Mouse (Mus musculus) G1E (cell line): ENCODE measurements around the gene Slc16a8. TPM values are rescaled to one million over a fixed set of nuclear protein-coding genes. Genes with fewer than 3 reads are reported as not detected.

Source experiments
- ATAC-seq: 2 replicates; pipeline ENCODE4 v1.8.0; 2016; ENCODE audit warnings: mild to moderate bottlenecking; ENCODE audit not compliant: insufficient number of reproducible peaks, poor library complexity, low FRiP score, severe bottlenecking; ENCODE audit errors: extremely low read depth
- DNase-seq: peaks from one replicate; pipeline ENCODE4 v3.0.0; 2012; ENCODE audit warnings: low spot score
- H3K27me3 ChIP-seq: 2 replicates; pipeline ENCODE4 v1.6.1; 2012; ENCODE audit warnings: mild to moderate bottlenecking, low read length, inconsistent platforms; ENCODE audit not compliant: insufficient read depth
- H3K36me3 ChIP-seq: replicated peaks from 2 replicates; pipeline ENCODE3; 2012; ENCODE audit warnings: mild to moderate bottlenecking, inconsistent platforms
- H3K4me1 ChIP-seq: 2 replicates; pipeline ENCODE4 v1.6.1; 2012; ENCODE audit warnings: low read depth, low read length, inconsistent platforms, mixed read lengths; ENCODE audit not compliant: insufficient read depth
- H3K4me3 ChIP-seq: 2 replicates; pipeline ENCODE4 v1.5.1; 2012; ENCODE audit warnings: low read depth, mild to moderate bottlenecking, inconsistent platforms, low read length, moderate library complexity, mixed read lengths
- H3K9me3 ChIP-seq: replicated peaks from 2 replicates; pipeline ENCODE4 v1.6.1; 2012; ENCODE audit warnings: inconsistent platforms
- CTCF ChIP-seq: IDR thresholded peaks from 2 replicates; pipeline ENCODE4 v1.5.1; 2012; ENCODE audit warnings: low read depth, low read length, inconsistent platforms, mixed read lengths
- GATA1 ChIP-seq: IDR thresholded peaks from 2 replicates; pipeline ENCODE4 v1.6.1; 2012; ENCODE audit warnings: borderline replicate concordance, low read length, inconsistent platforms, mixed read lengths
- GATA2 ChIP-seq: IDR thresholded peaks from 2 replicates; pipeline ENCODE4 v1.6.1; 2012; ENCODE audit warnings: low read depth, low read length, inconsistent platforms, borderline replicate concordance
- POLR2AphosphoS5 ChIP-seq: IDR thresholded peaks from 2 replicates; pipeline ENCODE4 v1.6.1; 2012; ENCODE audit warnings: low read depth, low read length, inconsistent platforms; ENCODE audit not compliant: insufficient replicate concordance
- TAL1 ChIP-seq: conservative IDR thresholded peaks from 2 replicates; pipeline ENCODE4 v1.6.1; 2012; ENCODE audit warnings: low read depth, low read length, inconsistent platforms, mixed read lengths
- polyA plus RNA-seq: library from polyadenylated mRNA; stranded (reverse); fragments of >175 nt; gene quantifications from 2 replicates; pipeline ENCODE4 v1.2.3, GENCODE M21; 2012
- total RNA-seq, 2 experiments: library from RNA; stranded (forward) in 1 of 2; stranded (reverse) in 1 of 2; fragments of 200-1000 nt in 1 of 2; fragments of >200 nt in 1 of 2; fragmentation: Nextera tagmentation in 1 of 2; gene quantifications; 2 replicates each; pipeline ENCODE4 v1.2.3; 2014 to 2017

The Slc16a8 gene
- total RNA-seq (2014; fragmentation: Nextera tagmentation) (not detected in 2 replicates), total RNA-seq (2017) (not detected in 2 replicates), polyA plus RNA-seq (not detected in 2 replicates)

GRCm38 (mm10) chr15:79254661-79255060, at the start of gene Slc16a8:
TSS of gene Slc16a8 (minus strand) at chr15:79254761.
- peaks cover 3% of the 10 kb centered on the region; the same call in 1 of the 2 replicates for H3K9me3 ChIP-seq
- TF ChIP-seq GATA2, result no peak
- TF ChIP-seq TAL1, result no peak
- TF ChIP-seq GATA1, result no peak
- H3K36me3 ChIP-seq, result peaks cover 30% of the 10 kb centered on the region
- peaks cover 13% of the 10 kb centered on the region for H3K27me3 ChIP-seq
- H3K4me3 ChIP-seq, result no peak within 1 kb of the TSS
- DNase-seq (no peak), ATAC-seq (no peak)
- H3K4me1 ChIP-seq, result no peaks in the 10 kb centered on the region

- TF ChIP-seq TAL1 (no peak), POLR2AphosphoS5 (no peak), GATA1 (no peak), CTCF (no peak), GATA2 (no peak)
- H3K4me3 ChIP-seq, result no peak overlapping the region
- no peaks in the 10 kb centered on the region; the same call in 1 of the 2 replicates for H3K27me3 ChIP-seq
- no peak for ATAC-seq
- H3K9me3 ChIP-seq, result no peaks in the 10 kb centered on the region
- no peak for DNase-seq
- peaks cover 5% of the 10 kb centered on the region; the same call in 1 of the 2 replicates for H3K4me1 ChIP-seq
- H3K36me3 ChIP-seq, result peaks cover 96% of the 10 kb centered on the region
These were observed 49.2 kb upstream of the Slc16a8 start for GRCm38 (mm10) chr15:79303725-79304124.

GRCm38 (mm10) chr15:79299563-79300155, 45.1 kb upstream of the Slc16a8 start:
- Histone ChIP-seq H3K4me3 (no peak overlapping the region), H3K9me3 (no peaks in the 10 kb centered on the region), H3K27me3 (no peaks in the 10 kb centered on the region), H3K4me1 (no peaks in the 10 kb centered on the region), H3K36me3 (peaks cover 88% of the 10 kb centered on the region)
- TF ChIP-seq GATA1 (no peak), GATA2 (no peak), POLR2AphosphoS5 (no peak), TAL1 (no peak), CTCF (no peak)
- no peak for DNase-seq
- ATAC-seq, result no peak

- H3K36me3 ChIP-seq, result peaks cover 87% of the 10 kb centered on the region
- no peaks in the 10 kb centered on the region for H3K27me3 ChIP-seq
- DNase-seq (no peak), ATAC-seq (no peak)
- H3K9me3 ChIP-seq, result no peaks in the 10 kb centered on the region
- H3K4me3 ChIP-seq, result no peak overlapping the region
- TF ChIP-seq GATA2, result no peak
- no peak for TF ChIP-seq POLR2AphosphoS5
- TF ChIP-seq CTCF, result no peak
- no peak for TF ChIP-seq TAL1
- no peak for TF ChIP-seq GATA1
- H3K4me1 ChIP-seq, result no peaks in the 10 kb centered on the region
These were observed 44.0 kb upstream of the Slc16a8 start for GRCm38 (mm10) chr15:79298553-79298952.

GRCm38 (mm10) chr15:79292779-79293178, 38.2 kb upstream of the Slc16a8 start:
- H3K27me3 ChIP-seq, result no peaks in the 10 kb centered on the region
- no peak for TF ChIP-seq POLR2AphosphoS5
- no peak for TF ChIP-seq GATA2
- TF ChIP-seq TAL1, result no peak
- no peak for TF ChIP-seq CTCF
- TF ChIP-seq GATA1, result no peak
- H3K4me3 ChIP-seq, result no peak overlapping the region
- ATAC-seq (no peak), DNase-seq (no peak)
- H3K4me1 ChIP-seq, result no peaks in the 10 kb centered on the region
- peaks cover 83% of the 10 kb centered on the region for H3K36me3 ChIP-seq
- H3K9me3 ChIP-seq, result no peaks in the 10 kb centered on the region

GRCm38 (mm10) chr15:79290340-79290739, 35.8 kb upstream of the Slc16a8 start:
- Histone ChIP-seq H3K4me1 (no peaks in the 10 kb centered on the region), H3K36me3 (peaks cover 90% of the 10 kb centered on the region)

More at GRCm38 (mm10) chr15:79290340-79290739, 35.8 kb upstream of the Slc16a8 start:
- TF ChIP-seq TAL1 (no peak), POLR2AphosphoS5 (no peak), GATA2 (no peak), CTCF (no peak), GATA1 (no peak)
- ATAC-seq (no peak), DNase-seq (no peak)
- H3K27me3 ChIP-seq, result no peaks in the 10 kb centered on the region
- H3K4me3 ChIP-seq, result no peak overlapping the region
- no peaks in the 10 kb centered on the region for H3K9me3 ChIP-seq
